Mouse (Mus musculus) olfactory bulb, adult 2 months (tissue): ENCODE data around the gene Efna2.
"Not testable (repeated sequence)": the region's sequence is repeated elsewhere in the genome, so short reads cannot be mapped to it uniquely, and the experiment has no call there.

Experiments used
- CTCF ChIP-seq: fragments of 200-500 bp; IDR thresholded peaks from 2 replicates; pipeline ENCODE4 v1.5.1; 2012; ENCODE audit warnings: low read depth, mild to moderate bottlenecking, low read length, moderate library complexity; ENCODE audit not compliant: insufficient read depth
- POLR2A ChIP-seq: fragments of 200-500 bp; IDR thresholded peaks from 2 replicates; pipeline ENCODE4 v1.6.1; 2012; ENCODE audit warnings: mild to moderate bottlenecking, low read depth, low read length, moderate library complexity; ENCODE audit not compliant: insufficient read depth

DNA sequence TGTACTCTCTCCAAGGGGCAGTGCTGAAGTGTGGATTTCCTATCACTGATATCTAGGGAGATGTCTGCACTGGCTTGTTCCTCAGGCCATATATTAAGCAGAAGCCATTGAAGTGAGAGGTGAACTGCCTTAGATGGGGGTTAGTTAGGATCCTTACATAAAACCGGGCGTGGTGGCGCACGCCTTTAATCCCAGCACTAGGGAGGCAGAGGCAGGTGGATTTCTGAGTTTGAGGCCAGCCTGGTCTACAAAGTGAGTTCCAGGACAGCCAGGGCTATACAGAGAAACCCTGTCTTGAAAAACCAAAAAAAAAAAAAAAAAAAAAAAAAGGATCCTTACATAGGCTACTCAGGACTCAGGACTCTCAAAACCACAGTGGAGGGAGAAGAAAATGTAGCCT is 13.1 kb upstream of the Efna2 start:
- TF ChIP-seq CTCF, POLR2A: not testable (repeated sequence)
